Mouse (Mus musculus): ENCODE data around the gene Gnas. TPM values are rescaled to one million over a fixed set of nuclear protein-coding genes. Genes with fewer than 3 reads are reported as not detected.

Gene Gnas
- polyA plus RNA-seq, 1 experiment from 2014 or later = 1,127 TPM

DNA sequence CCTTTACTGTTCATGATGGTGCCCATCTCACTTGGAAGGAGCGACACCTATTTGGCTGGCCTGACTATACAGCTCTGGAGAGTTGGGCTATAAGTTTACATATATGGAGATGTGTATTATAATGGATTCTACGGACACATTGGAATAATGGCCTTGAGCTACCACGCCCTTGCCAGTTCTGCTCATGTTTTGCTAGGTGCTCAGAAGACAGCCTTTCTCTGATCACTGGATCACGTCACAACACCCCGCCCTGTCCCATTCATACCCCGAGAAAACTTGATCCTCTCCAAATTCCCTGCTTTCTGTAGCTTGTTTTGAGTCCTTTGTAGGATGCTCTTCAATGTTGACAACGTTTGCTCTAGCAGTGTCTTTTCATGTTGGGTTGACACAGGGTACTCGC, 19.9 kb upstream of the Gnas start:
- Histone ChIP-seq H3K9me3 (replicated peaks; ENCODE audit: control insufficient read depth, low read length) (no peaks in the 10 kb centered on the region), H3K27me3 (ENCODE audit: control insufficient read depth, insufficient read depth, low read length) (no peaks in the 10 kb centered on the region), H3K4me2 (no peak overlapping the region), H3K36me3 (ENCODE audit: control insufficient read depth, insufficient read depth, low read length) (no peaks in the 10 kb centered on the region; the same call in 1 of the 2 replicates), H3K9ac (ENCODE audit: low read depth, low read length) (no peak overlapping the region), H3K27ac (ENCODE audit: low read depth, low read length) (no peak overlapping the region), H3K4me1 (ENCODE audit: control insufficient read depth, insufficient read depth, low read length) (peaks cover 5% of the 10 kb centered on the region; the same call in 1 of the 2 replicates), H3K4me3 (ENCODE audit: low read depth, low read length) (no peak overlapping the region)
- WGBS (ENCODE audit: insufficient replicate concordance) = 82% methylated on average over 8 of the region's 8 CpGs
- ATAC-seq (replicated peaks; ENCODE audit: insufficient number of reproducible peaks, low FRiP score, low TSS enrichment) = no peak

GRCm38 (mm10) chr2:174270416-174270815, 13.7 kb upstream of the Gnas start:
- H3K4me3 ChIP-seq (ENCODE audit: low read depth, low read length) = no peak overlapping the region
- H3K36me3 ChIP-seq (ENCODE audit: control insufficient read depth, insufficient read depth, low read length) = no peaks in the 10 kb centered on the region; the same call in 1 of the 2 replicates
- WGBS (ENCODE audit: insufficient replicate concordance) = 73% methylated on average over 7 of the region's 7 CpGs
- H3K27me3 ChIP-seq (ENCODE audit: control insufficient read depth, insufficient read depth, low read length) = no peaks in the 10 kb centered on the region
- no peak overlapping the region for H3K4me2 ChIP-seq
- no peak overlapping the region for H3K9ac ChIP-seq (ENCODE audit: low read depth, low read length)
- ATAC-seq (replicated peaks; ENCODE audit: insufficient number of reproducible peaks, low FRiP score, low TSS enrichment) = no peak
- H3K9me3 ChIP-seq (replicated peaks; ENCODE audit: control insufficient read depth, low read length) = no peaks in the 10 kb centered on the region
- H3K4me1 ChIP-seq (ENCODE audit: control insufficient read depth, insufficient read depth, low read length) = peaks cover 24% of the 10 kb centered on the region
- H3K27ac ChIP-seq (ENCODE audit: low read depth, low read length) = no peak overlapping the region

GRCm38 (mm10) chr2:174271459-174271858, 12.7 kb upstream of the Gnas start:
- no peak for ATAC-seq (replicated peaks; ENCODE audit: insufficient number of reproducible peaks, low FRiP score, low TSS enrichment)
- H3K27ac ChIP-seq (ENCODE audit: low read depth, low read length) = peak overlapping the region; percentile 25; the same call in 1 of the 2 replicates

GRCm38 (mm10) chr2:174273131-174273530, 11.0 kb upstream of the Gnas start:
- Histone ChIP-seq H3K27ac (ENCODE audit: low read depth, low read length) (peak overlapping the region; percentile 62; the same call in 1 of the 2 replicates), H3K9ac (ENCODE audit: low read depth, low read length) (no peak overlapping the region), H3K9me3 (replicated peaks; ENCODE audit: control insufficient read depth, low read length) (no peaks in the 10 kb centered on the region), H3K4me1 (ENCODE audit: control insufficient read depth, insufficient read depth, low read length) (peaks cover 24% of the 10 kb centered on the region), H3K4me2 (no peak overlapping the region), H3K27me3 (ENCODE audit: control insufficient read depth, insufficient read depth, low read length) (no peaks in the 10 kb centered on the region), H3K36me3 (ENCODE audit: control insufficient read depth, insufficient read depth, low read length) (no peaks in the 10 kb centered on the region), H3K4me3 (ENCODE audit: low read depth, low read length) (no peak overlapping the region)
- ATAC-seq (replicated peaks; ENCODE audit: insufficient number of reproducible peaks, low FRiP score, low TSS enrichment) = no peak
- WGBS (ENCODE audit: insufficient replicate concordance) = 78% methylated on average over 5 of the region's 5 CpGs

More at GRCm38 (mm10) chr2:174271459-174271858, 12.7 kb upstream of the Gnas start:
- Histone ChIP-seq H3K4me2 (no peak overlapping the region), H3K9me3 (replicated peaks; ENCODE audit: control insufficient read depth, low read length) (no peaks in the 10 kb centered on the region), H3K36me3 (ENCODE audit: control insufficient read depth, insufficient read depth, low read length) (no peaks in the 10 kb centered on the region; the same call in 1 of the 2 replicates), H3K9ac (ENCODE audit: low read depth, low read length) (no peak overlapping the region), H3K27me3 (ENCODE audit: control insufficient read depth, insufficient read depth, low read length) (no peaks in the 10 kb centered on the region), H3K4me3 (ENCODE audit: low read depth, low read length) (no peak overlapping the region), H3K4me1 (ENCODE audit: control insufficient read depth, insufficient read depth, low read length) (peaks cover 24% of the 10 kb centered on the region)
- WGBS (ENCODE audit: insufficient replicate concordance) = 53% methylated on average over 6 of the region's 6 CpGs

DNA sequence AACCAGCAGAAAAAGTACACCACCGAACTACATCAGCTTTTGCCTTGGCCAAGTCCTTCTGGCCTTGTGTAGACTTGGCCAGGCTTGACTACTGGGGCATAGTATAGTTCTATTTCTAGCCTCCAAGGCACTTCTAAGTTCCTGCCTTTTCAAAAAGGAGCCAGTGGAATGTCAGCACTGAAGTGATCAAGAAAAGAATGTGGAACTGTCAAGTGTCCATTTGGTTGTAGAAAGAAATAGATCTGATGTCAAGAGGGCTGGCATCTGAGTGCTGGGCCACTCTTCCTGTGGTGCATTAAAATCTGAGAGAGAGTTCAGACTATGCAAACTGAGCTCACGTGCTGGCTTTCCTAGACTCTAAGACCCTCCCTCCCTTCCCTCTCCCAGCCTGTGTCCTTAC, 10.2 kb upstream of the Gnas start:
- Histone ChIP-seq H3K27ac (ENCODE audit: low read depth, low read length) (peak overlapping the region; percentile 74), H3K27me3 (ENCODE audit: control insufficient read depth, insufficient read depth, low read length) (no peaks in the 10 kb centered on the region), H3K36me3 (ENCODE audit: control insufficient read depth, insufficient read depth, low read length) (no peaks in the 10 kb centered on the region), H3K9me3 (replicated peaks; ENCODE audit: control insufficient read depth, low read length) (no peaks in the 10 kb centered on the region), H3K4me3 (ENCODE audit: low read depth, low read length) (no peak overlapping the region), H3K4me2 (no peak overlapping the region), H3K4me1 (ENCODE audit: control insufficient read depth, insufficient read depth, low read length) (peaks cover 24% of the 10 kb centered on the region), H3K9ac (ENCODE audit: low read depth, low read length) (no peak overlapping the region)
- ATAC-seq (replicated peaks; ENCODE audit: insufficient number of reproducible peaks, low FRiP score, low TSS enrichment) = no peak; the same call in 1 of the 2 replicates
- 62% methylated on average over 2 of the region's 2 CpGs for WGBS (ENCODE audit: insufficient replicate concordance)

DNA sequence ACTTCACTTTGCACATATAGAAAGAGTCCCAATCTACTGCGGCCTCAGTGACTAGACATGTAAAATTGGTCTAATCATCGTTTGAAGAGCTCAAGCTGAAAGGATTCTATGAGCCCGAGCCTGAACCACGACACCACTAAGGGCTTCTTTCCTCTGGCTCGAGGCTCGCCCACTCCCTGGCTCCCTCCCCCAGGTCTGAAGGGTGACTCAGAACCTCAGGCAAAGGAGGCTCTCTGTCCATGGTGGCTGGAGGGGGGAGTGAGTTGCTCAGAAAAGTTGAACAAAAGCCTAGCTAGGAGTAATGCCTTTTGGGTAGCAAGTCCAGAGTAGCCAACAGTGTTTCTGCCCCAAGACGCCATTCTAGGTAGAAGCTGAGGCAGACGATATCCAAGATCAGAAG, 4.3 kb upstream of the Gnas start:
- H3K4me2 ChIP-seq = no peak overlapping the region

DNA sequence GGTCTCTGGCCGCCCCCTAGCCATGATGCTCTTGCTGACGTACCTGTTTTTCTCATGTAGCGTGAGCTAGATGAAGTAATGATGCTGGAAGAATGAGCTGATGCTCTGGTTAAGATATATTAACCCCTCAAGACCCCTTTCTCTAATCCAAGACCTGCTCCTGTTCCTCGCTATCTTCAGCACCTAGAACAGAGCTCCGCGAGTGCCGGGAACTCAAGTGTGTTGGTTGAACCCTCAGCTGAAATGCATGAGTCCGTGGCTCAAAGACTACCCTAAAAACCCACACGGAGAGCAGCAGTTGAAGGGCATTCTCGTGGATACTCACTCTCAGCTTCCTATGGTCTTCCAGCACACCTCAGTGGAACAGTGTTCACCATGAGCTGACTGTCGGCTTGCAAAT, 779 bp upstream of the Gnas start:
- no peak for ATAC-seq (replicated peaks; ENCODE audit: insufficient number of reproducible peaks, low FRiP score, low TSS enrichment)
- WGBS (ENCODE audit: insufficient replicate concordance) = 48% methylated on average over 11 of the region's 11 CpGs
- H3K27ac ChIP-seq (ENCODE audit: low read depth, low read length) = no peak overlapping the region
- H3K4me1 ChIP-seq (ENCODE audit: control insufficient read depth, insufficient read depth, low read length) = no peaks in the 10 kb centered on the region
- no peak overlapping the region for H3K4me3 ChIP-seq (ENCODE audit: low read depth, low read length)
- no peak overlapping the region for H3K9ac ChIP-seq (ENCODE audit: low read depth, low read length)
- H3K27me3 ChIP-seq (ENCODE audit: control insufficient read depth, insufficient read depth, low read length) = peaks cover 34% of the 10 kb centered on the region
- peaks cover 34% of the 10 kb centered on the region for H3K36me3 ChIP-seq (ENCODE audit: control insufficient read depth, insufficient read depth, low read length)
- no peaks in the 10 kb centered on the region; the same call in 1 of the 2 replicates for H3K9me3 ChIP-seq (replicated peaks; ENCODE audit: control insufficient read depth, low read length)
- peak overlapping the region; percentile 59 for H3K4me2 ChIP-seq

More for the DNA sequence above, 4.3 kb upstream of the Gnas start:
- H3K9ac ChIP-seq (ENCODE audit: low read depth, low read length) = no peak overlapping the region
- no peaks in the 10 kb centered on the region; the same call in 1 of the 2 replicates for H3K9me3 ChIP-seq (replicated peaks; ENCODE audit: control insufficient read depth, low read length)
- ATAC-seq (replicated peaks; ENCODE audit: insufficient number of reproducible peaks, low FRiP score, low TSS enrichment) = no peak
- peaks cover 12% of the 10 kb centered on the region for H3K36me3 ChIP-seq (ENCODE audit: control insufficient read depth, insufficient read depth, low read length)
- WGBS (ENCODE audit: insufficient replicate concordance) = 72% methylated on average over 8 of the region's 8 CpGs
- peaks cover 7% of the 10 kb centered on the region for H3K27me3 ChIP-seq (ENCODE audit: control insufficient read depth, insufficient read depth, low read length)
- H3K4me3 ChIP-seq (ENCODE audit: low read depth, low read length) = no peak overlapping the region
- H3K27ac ChIP-seq (ENCODE audit: low read depth, low read length) = no peak overlapping the region
- peaks cover 3% of the 10 kb centered on the region; the same call in 1 of the 2 replicates for H3K4me1 ChIP-seq (ENCODE audit: control insufficient read depth, insufficient read depth, low read length)

DNA sequence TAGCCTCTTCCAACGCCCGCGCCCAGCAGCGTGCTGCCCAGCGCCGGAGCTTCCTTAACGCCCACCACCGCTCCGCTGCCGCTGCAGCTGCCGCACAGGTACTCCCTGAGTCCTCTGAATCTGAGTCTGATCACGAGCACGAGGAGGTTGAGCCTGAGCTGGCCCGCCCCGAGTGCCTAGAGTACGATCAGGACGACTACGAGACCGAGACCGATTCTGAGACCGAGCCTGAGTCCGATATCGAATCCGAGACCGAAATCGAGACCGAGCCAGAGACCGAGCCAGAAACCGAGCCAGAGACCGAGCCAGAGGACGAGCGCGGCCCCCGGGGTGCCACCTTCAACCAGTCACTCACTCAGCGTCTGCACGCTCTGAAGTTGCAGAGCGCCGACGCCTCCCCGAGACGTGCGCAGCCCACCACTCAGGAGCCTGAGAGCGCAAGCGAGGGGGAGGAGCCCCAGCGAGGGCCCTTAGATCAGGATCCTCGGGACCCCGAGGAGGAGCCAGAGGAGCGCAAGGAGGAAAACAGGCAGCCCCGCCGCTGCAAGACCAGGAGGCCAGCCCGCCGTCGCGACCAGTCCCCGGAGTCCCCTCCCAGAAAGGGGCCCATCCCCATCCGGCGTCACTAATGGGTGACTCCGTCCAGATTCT, 812 bp downstream of the Gnas start:
- peak overlapping the region; percentile 59 for H3K4me2 ChIP-seq
- WGBS (ENCODE audit: insufficient replicate concordance) = 45% methylated on average over 58 of the region's 58 CpGs
- H3K27me3 ChIP-seq (ENCODE audit: control insufficient read depth, insufficient read depth, low read length) = peaks cover 40% of the 10 kb centered on the region
- no peaks in the 10 kb centered on the region; the same call in 1 of the 2 replicates for H3K9me3 ChIP-seq (replicated peaks; ENCODE audit: control insufficient read depth, low read length)
- no peak overlapping the region for H3K27ac ChIP-seq (ENCODE audit: low read depth, low read length)
- peak overlapping the region; percentile 29 for H3K4me3 ChIP-seq (ENCODE audit: low read depth, low read length)
- H3K36me3 ChIP-seq (ENCODE audit: control insufficient read depth, insufficient read depth, low read length) = peaks cover 34% of the 10 kb centered on the region
- no peaks in the 10 kb centered on the region for H3K4me1 ChIP-seq (ENCODE audit: control insufficient read depth, insufficient read depth, low read length)
- no peak overlapping the region for H3K9ac ChIP-seq (ENCODE audit: low read depth, low read length)
- ATAC-seq (replicated peaks; ENCODE audit: insufficient number of reproducible peaks, low FRiP score, low TSS enrichment) = no peak

All from heart, embryonic 11.5 days (tissue).